Mouse (Mus musculus) liver, postnatal 0 days (tissue): ENCODE measurements around the gene Ltbr.
"Not testable (repeated sequence)": the region's sequence is repeated elsewhere in the genome, so short reads cannot be mapped to it uniquely, and the experiment has no call there.

Source experiments
- CTCF ChIP-seq: sonication (generic); IDR thresholded peaks from 2 replicates; pipeline ENCODE4 v1.5.1; 2016; ENCODE audit warnings: antibody characterized with exemption, low read depth
- EP300 ChIP-seq: IDR thresholded peaks from 2 replicates; pipeline ENCODE4 v1.6.1; 2016; ENCODE audit warnings: antibody characterized with exemption, low read depth, mild to moderate bottlenecking

GRCm38 (mm10) chr6:125266600-125266999 is 47.1 kb downstream of the Ltbr start:
- not testable (repeated sequence) for TF ChIP-seq CTCF, EP300
